Mouse (Mus musculus) neutrophil, adult 5-6 weeks (primary cell): ENCODE data around the gene Casp9. TPM values are rescaled to one million over a fixed set of nuclear protein-coding genes. Genes with fewer than 3 reads are reported as not detected.
"Not testable (repeated sequence)": the region's sequence is repeated elsewhere in the genome, so short reads cannot be mapped to it uniquely, and the experiment has no call there.

Experiments used
- ATAC-seq: fragments of 151-379, 151-347 bp; 2 replicates; pipeline ENCODE4 v1.8.0; 2017; ENCODE audit warnings: mild to moderate bottlenecking, moderate TSS enrichment; ENCODE audit not compliant: insufficient number of reproducible peaks, poor library complexity, low FRiP score, severe bottlenecking; ENCODE audit errors: extremely low read depth
- total RNA-seq: library from RNA; stranded (forward); fragments of 200-1000 nt; gene quantifications from 2 replicates; pipeline ENCODE4 v1.2.3, GENCODE M21; 2017

The Casp9 gene
- total RNA-seq, 1 experiment from 2014 or later, result 31.2 TPM

- no peak for ATAC-seq
Measured at GRCm38 (mm10) chr4:141771823-141772222, 21.6 kb upstream of the Casp9 start.

GRCm38 (mm10) chr4:141773019-141773418 is 20.4 kb upstream of the Casp9 start:
- ATAC-seq, result not testable (repeated sequence)

DNA sequence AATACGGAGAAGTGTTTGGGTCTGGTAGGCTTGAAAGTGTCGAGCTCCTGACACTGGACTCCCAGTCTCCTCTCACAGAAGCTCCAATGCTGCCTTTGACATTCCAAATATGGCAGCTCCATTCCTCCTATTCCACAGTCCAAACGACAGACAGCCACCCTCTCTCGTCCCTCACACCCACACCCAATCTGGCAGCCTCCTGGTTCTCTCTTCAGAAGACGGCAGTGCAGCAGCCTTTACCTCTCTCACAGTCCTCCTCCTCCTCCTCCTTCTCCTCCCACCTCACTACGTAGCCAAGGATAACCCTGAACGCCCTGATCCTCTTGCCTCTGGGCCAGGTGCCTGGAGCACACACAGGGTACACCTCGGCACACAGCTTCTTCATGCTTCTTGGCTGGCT is 13.6 kb upstream of the Casp9 start:
- ATAC-seq, result no peak

DNA sequence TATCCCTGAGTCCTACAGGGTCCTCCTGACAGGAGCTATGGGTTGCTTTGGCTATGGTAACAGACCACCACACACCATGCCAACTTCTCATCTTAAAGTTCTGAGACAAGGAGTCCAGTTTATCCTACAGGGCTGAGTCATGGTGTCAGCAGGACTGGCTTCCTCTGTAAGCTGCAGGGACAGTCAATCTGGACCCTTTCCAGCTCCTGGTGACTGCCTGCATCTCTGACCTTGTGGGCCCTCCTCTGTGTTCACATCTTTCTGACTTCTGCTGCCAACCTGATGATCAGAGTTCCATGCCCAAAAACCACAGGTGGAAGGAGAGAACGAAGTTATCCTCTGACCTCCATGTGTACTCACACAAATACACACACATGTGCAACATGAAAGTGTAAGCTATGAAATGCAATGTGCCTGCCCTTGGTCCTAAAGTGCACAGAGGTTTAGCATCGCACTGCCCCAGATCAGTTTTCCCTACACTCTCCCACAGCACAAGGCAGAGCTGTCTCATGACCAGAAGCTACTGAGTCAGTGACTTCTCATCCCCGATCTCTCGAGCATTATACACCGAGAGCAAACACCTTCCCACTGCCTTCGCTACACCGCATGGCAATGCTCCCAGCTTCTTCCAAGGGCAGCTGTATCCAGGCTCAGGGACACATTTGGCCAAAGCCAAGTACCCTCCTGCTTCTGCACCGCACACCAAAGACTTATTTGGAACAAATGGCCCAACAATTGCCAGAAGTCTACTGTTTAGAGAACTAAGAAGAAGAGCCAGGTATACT is 12.0 kb upstream of the Casp9 start:
- ATAC-seq, result no peak

GRCm38 (mm10) chr4:141784835-141785234 is 8.6 kb upstream of the Casp9 start:
- ATAC-seq, result no peak

GRCm38 (mm10) chr4:141786141-141786540 is 7.3 kb upstream of the Casp9 start:
- no peak for ATAC-seq

GRCm38 (mm10) chr4:141787046-141787445 is 6.4 kb upstream of the Casp9 start:
- ATAC-seq, result no peak

GRCm38 (mm10) chr4:141787462-141787861 is 6.0 kb upstream of the Casp9 start:
- no peak for ATAC-seq

DNA sequence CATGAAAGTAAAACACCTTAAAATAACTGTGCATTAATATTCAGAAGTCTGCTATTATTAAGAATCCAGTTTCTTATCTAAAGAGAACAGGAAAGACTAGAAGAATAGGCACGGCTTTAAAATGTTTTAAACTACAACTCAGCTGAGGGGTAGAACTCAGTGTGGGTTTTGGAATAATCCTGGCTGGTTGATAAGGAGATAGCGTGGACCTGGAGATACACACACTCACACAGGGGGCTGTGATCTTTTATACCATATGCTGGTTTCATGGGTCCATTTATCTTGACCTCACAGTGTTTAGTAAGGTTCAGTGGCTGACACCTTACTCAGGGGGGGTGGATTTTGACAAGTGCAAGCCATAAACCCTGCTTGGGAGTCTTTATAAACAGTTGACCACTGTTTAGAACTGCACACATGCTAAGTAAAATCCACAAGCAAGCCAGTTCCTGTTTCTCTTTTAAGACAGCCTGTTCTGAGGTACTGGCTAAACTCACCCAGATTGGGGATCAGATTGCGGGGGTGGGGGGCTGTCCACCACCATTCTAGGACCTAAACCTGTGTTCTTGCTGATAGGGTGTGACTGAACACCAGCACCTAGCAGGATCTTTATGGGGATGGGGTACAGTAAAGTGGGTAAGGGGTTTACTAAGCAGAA is 3.7 kb upstream of the Casp9 start:
- ATAC-seq, result no peak

DNA sequence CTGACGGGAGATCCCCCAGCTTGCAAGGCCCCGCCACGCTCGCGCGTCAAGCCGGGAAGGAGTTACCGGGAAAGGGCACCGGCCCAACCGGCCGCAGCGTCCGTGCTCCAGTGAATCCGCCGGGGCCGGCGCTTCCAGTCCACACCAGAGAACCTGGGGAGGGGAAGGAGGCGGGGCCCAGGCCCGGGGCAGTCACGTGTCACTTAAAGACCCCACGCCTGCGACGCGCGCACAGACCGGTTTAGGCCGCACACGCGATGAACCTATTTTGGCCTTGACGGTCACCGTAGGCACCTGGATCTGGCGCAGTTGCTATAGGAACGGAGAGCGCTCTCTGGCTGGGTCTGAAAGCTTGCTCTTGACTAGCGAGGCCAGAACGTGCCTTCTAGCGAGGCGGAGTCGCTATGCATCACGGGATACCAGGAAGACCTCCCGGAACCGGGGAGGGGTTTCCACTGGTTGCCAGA is 2.9 kb upstream of the Casp9 start, which contains the start of gene Dnajc16:
TSS of gene Dnajc16 (minus strand) at position 408 of the 467 bp plus-strand sequence.
- peak; percentile 82 for ATAC-seq

GRCm38 (mm10) chr4:141791486-141791885 is 1.9 kb upstream of the Casp9 start:
- ATAC-seq, result no peak

DNA sequence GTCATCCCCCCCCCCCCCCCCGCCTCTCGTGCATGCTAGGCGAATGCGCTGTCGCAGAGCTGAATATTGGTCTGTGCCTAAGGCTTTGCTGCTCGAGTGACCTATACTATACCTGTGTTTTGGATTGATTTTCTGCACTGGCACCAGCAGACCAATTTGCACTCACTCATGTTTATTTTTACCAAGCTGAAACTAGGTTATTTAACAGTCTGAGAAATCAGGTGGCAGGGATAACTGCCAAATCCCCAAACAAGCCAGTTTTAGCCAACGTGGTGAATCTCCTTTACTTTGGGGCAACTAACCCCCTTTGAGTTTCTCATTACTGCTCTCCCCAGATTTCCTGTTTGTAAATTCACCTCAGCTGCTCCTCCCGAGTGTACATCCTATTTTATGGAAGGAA is 1.5 kb upstream of the Casp9 start:
- ATAC-seq, result no peak

- ATAC-seq, result no peak
Measured at GRCm38 (mm10) chr4:141792554-141793281, 694 bp upstream of the Casp9 start.

DNA sequence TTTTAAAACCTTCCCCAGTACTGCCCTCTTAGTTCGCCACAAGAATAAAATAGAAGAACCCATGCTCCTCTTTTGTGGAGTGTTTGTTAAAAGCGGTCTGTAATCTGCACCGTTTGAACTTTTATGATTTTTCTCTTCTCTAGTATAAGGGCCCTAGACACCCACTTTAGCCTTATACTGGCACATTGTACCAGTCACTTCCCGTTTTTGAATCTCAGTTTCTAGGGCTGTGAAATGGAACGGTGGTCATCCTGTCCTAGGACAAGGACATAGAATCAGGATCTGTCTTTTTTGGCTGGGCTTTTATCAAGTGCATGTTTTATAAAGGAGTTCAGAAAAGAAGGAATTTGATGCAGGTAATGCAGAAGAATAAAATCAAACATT is 732 bp downstream of the Casp9 start:
- ATAC-seq, result no peak

GRCm38 (mm10) chr4:141796356-141796755 is 2.9 kb downstream of the Casp9 start:
- ATAC-seq, result no peak

- ATAC-seq, result no peak
Measured at GRCm38 (mm10) chr4:141796954-141797353, 3.5 kb downstream of the Casp9 start.

DNA sequence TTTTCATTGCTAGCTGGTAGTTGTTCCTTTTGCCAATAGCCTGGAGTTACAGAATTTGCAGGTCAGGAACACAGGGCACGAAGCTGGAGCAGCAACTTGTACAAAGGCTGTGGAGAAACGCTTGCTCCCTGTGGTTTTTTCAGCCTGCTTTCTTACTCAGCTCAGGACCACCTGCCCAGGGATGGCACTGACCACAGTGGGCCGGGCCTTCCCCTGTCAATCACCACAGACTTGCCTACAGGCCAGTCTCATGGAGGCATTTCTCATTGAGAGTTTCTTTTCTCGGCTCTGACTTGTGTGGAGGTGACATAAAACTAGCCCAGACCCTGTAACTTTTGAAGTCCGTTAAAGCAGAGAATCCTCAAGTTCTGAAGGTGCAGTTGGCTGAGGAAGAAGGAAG is 4.1 kb downstream of the Casp9 start:
- ATAC-seq, result no peak

DNA sequence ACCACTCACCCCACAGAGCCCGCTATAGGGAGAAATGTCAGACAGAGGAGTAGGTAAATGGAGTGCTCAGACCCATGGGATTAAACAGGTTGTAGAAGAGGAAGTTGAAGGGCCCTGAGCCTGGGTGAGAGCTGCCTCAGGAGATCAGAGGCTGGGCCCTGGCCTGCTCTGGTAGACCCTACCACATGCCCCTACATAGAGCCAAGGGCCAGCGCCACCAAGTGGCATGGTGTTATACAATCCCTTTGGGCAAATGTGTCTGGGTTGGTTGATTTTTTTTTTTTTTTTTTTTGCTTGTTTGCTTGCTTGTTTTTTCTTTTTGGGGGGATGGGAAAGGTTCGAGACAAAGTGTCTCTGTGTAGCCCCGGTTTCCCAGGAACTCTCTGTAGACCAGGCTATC is 10.7 kb downstream of the Casp9 start:
- ATAC-seq, result 0 out of 2 replicates have a peak, but pooled peaks have one; percentile 9

- no peak for ATAC-seq
Measured at GRCm38 (mm10) chr4:141805886-141806285, 12.5 kb downstream of the Casp9 start.
